Mouse (Mus musculus) embryonic facial prominence, embryonic 11.5 days (tissue): ENCODE results near the gene Gm4744. TPM values are rescaled to one million over a fixed set of nuclear protein-coding genes. Genes with fewer than 3 reads are reported as not detected.
"Not testable (repeated sequence)": the region's sequence is repeated elsewhere in the genome, so short reads cannot be mapped to it uniquely, and the experiment has no call there.

Experiments used
- ATAC-seq: fragments of 200-750 bp; cut with Nextera tagmentation; replicated peaks from 2 replicates; pipeline ENCODE4 v1.8.0; 2017; ENCODE audit warnings: low read depth; ENCODE audit not compliant: insufficient number of reproducible peaks, low FRiP score, low TSS enrichment
- DNase-seq: peaks from one replicate; pipeline ENCODE4 v3.0.0-alpha.2; 2015; ENCODE audit warnings: low spot score
- H3K27ac ChIP-seq: fragments of 300-500 bp; sonication (generic); replicated peaks from 2 replicates; pipeline ENCODE4 v1.5.1; 2014; ENCODE audit warnings: mild to moderate bottlenecking, low read depth, low read length, control low read depth
- H3K27me3 ChIP-seq: fragments of 300-500 bp; sonication (generic); 2 replicates; pipeline ENCODE4 v1.6.1; 2014; ENCODE audit warnings: mild to moderate bottlenecking, low read length, moderate library complexity, mixed read lengths; ENCODE audit not compliant: control insufficient read depth, insufficient read depth
- H3K36me3 ChIP-seq: fragments of 300-500 bp; sonication (generic); replicated peaks from 2 replicates; pipeline ENCODE4 v1.6.1; 2014; ENCODE audit warnings: low read depth, mild to moderate bottlenecking, low read length, moderate library complexity, mixed read lengths; ENCODE audit not compliant: control insufficient read depth, insufficient read depth
- H3K4me1 ChIP-seq: fragments of 300-500 bp; sonication (generic); 2 replicates; pipeline ENCODE4 v1.6.1; 2014; ENCODE audit warnings: low read length, mixed read lengths; ENCODE audit not compliant: control insufficient read depth, insufficient read depth
- H3K4me2 ChIP-seq: fragments of 300-500 bp; sonication (generic); 2 replicates; pipeline ENCODE4 v1.6.1; 2014; ENCODE audit warnings: low read depth, mild to moderate bottlenecking, control low read depth, low read length, moderate library complexity
- H3K4me3 ChIP-seq: fragments of 300-500 bp; sonication (generic); 2 replicates; pipeline ENCODE4 v1.5.1; 2014; ENCODE audit warnings: low read depth, low read length, control low read depth
- H3K9ac ChIP-seq: fragments of 300-500 bp; sonication (generic); replicated peaks from 2 replicates; pipeline ENCODE4 v1.6.1; 2014; ENCODE audit warnings: mild to moderate bottlenecking, control low read depth, low read length
- H3K9me3 ChIP-seq: fragments of 300-500 bp; sonication (generic); replicated peaks from 2 replicates; pipeline ENCODE4 v1.6.1; 2016; ENCODE audit warnings: mild to moderate bottlenecking, low read length, inconsistent platforms, mixed read lengths; ENCODE audit not compliant: control insufficient read depth
- WGBS: fragments of 180-500 bp; shearing (Covaris S2); extraction: QIAGEN DNeasy Blood & Tissue Kit; methylation state at CpG from one replicate; pipeline ENCODE4 v1.1.7; 2014; 5-methylcytosine and 5-hydroxymethylcytosine counted together
- polyA plus RNA-seq: library from polyadenylated mRNA; unstranded; fragments of >200 nt; fragmentation: Nextera tagmentation; extraction: Ambion mirVana; gene quantifications from 2 replicates; pipeline ENCODE4 v1.2.1, GENCODE M21; 2014

Gm4744 gene
- polyA plus RNA-seq: not detected in 2 replicates

- no peak within 1 kb of the TSS for H3K4me2 ChIP-seq
- DNase-seq: no peak
- no peak within 1 kb of the TSS for H3K27ac ChIP-seq
- no peaks in the 10 kb centered on the region for H3K9me3 ChIP-seq
- no peak within 1 kb of the TSS for H3K9ac ChIP-seq
- no peaks in the 10 kb centered on the region for H3K27me3 ChIP-seq
- no peak within 1 kb of the TSS for H3K4me3 ChIP-seq
- H3K4me1 ChIP-seq: no peaks in the 10 kb centered on the region
- ATAC-seq: no peak
- H3K36me3 ChIP-seq: no peaks in the 10 kb centered on the region
These were observed at the start of gene Gm4744 for GRCm38 (mm10) chr6:40951770-40952169. TSS of gene Gm4744 (minus strand) at chr6:40951870.

- not testable (repeated sequence) for H3K27me3 ChIP-seq, H3K9ac ChIP-seq, H3K4me2 ChIP-seq, H3K4me3 ChIP-seq, H3K9me3 ChIP-seq, ATAC-seq, DNase-seq, H3K27ac ChIP-seq, H3K36me3 ChIP-seq, H3K4me1 ChIP-seq
These were observed 47.7 kb upstream of the Gm4744 start, which contains the start of gene Gm2663 for GRCm38 (mm10) chr6:40999379-40999778. TSS of gene Gm2663 (minus strand) at chr6:40999479.

GRCm38 (mm10) chr6:40964454-40964853, 12.8 kb upstream of the Gm4744 start, which contains the start of gene 1810009J06Rik:
TSS of gene 1810009J06Rik (plus strand) at chr6:40964754.
- 88% methylated on average over 2 of the region's 2 CpGs for WGBS
- not testable (repeated sequence) for H3K36me3 ChIP-seq

GRCm38 (mm10) chr6:40953716-40954115, 2.0 kb upstream of the Gm4744 start:
- 60% methylated on average over 2 of the region's 2 CpGs for WGBS
- no peak for ATAC-seq

More at GRCm38 (mm10) chr6:40964454-40964853, 12.8 kb upstream of the Gm4744 start, which contains the start of gene 1810009J06Rik:
- not testable (repeated sequence) for H3K4me1 ChIP-seq, H3K9ac ChIP-seq, H3K9me3 ChIP-seq, H3K4me3 ChIP-seq, H3K27ac ChIP-seq, DNase-seq, ATAC-seq, H3K27me3 ChIP-seq, H3K4me2 ChIP-seq

GRCm38 (mm10) chr6:40940457-40940856, 11.2 kb downstream of the Gm4744 start, which contains the start of gene 1700074P13Rik:
TSS of gene 1700074P13Rik (minus strand) at chr6:40940557.
- Histone ChIP-seq H3K9me3 (no peaks in the 10 kb centered on the region), H3K27me3 (no peaks in the 10 kb centered on the region), H3K4me3 (no peak within 1 kb of the TSS), H3K27ac (no peak within 1 kb of the TSS), H3K4me2 (no peak within 1 kb of the TSS), H3K4me1 (no peaks in the 10 kb centered on the region), H3K9ac (no peak within 1 kb of the TSS), H3K36me3 (no peaks in the 10 kb centered on the region)
- 95% methylated on average over 10 of the region's 10 CpGs for WGBS
- DNase-seq (no peak), ATAC-seq (no peak)

More at GRCm38 (mm10) chr6:40953716-40954115, 2.0 kb upstream of the Gm4744 start:
- H3K9ac ChIP-seq: no peak overlapping the region
- H3K4me2 ChIP-seq: no peak overlapping the region
- no peak overlapping the region for H3K4me3 ChIP-seq
- H3K9me3 ChIP-seq: no peaks in the 10 kb centered on the region
- no peak for DNase-seq
- H3K27me3 ChIP-seq: no peaks in the 10 kb centered on the region
- H3K4me1 ChIP-seq: no peaks in the 10 kb centered on the region
- H3K36me3 ChIP-seq: no peaks in the 10 kb centered on the region
- no peak overlapping the region for H3K27ac ChIP-seq

GRCm38 (mm10) chr6:40919954-40920353, 31.7 kb downstream of the Gm4744 start:
- Histone ChIP-seq H3K36me3 (no peaks in the 10 kb centered on the region), H3K9ac (no peak overlapping the region), H3K27me3 (no peaks in the 10 kb centered on the region), H3K9me3 (no peaks in the 10 kb centered on the region), H3K4me1 (no peaks in the 10 kb centered on the region), H3K4me2 (no peak overlapping the region), H3K4me3 (no peak overlapping the region), H3K27ac (no peak overlapping the region)
- DNase-seq: no peak
- ATAC-seq: no peak
- WGBS: 78% methylated on average over 4 of the region's 4 CpGs

GRCm38 (mm10) chr6:40900287-40900686, 51.4 kb downstream of the Gm4744 start, which contains the start of gene Prss58:
TSS of gene Prss58 (minus strand) at chr6:40900387.
- no peaks in the 10 kb centered on the region for H3K4me1 ChIP-seq
- H3K36me3 ChIP-seq: no peaks in the 10 kb centered on the region
- no peak within 1 kb of the TSS for H3K4me2 ChIP-seq
- no peaks in the 10 kb centered on the region for H3K9me3 ChIP-seq
- no peak within 1 kb of the TSS for H3K27ac ChIP-seq
- no peaks in the 10 kb centered on the region for H3K27me3 ChIP-seq
- H3K9ac ChIP-seq: no peak within 1 kb of the TSS
- DNase-seq (no peak), ATAC-seq (no peak)
- no peak within 1 kb of the TSS for H3K4me3 ChIP-seq
